Mouse (Mus musculus): ENCODE measurements at regions not wholly inside any gene's neighbourhood (a gene's known extent, or its start where the extent isn't known, plus 50 kb on each side); places are given as distances from the start of the nearest gene placed in this dataset.

GRCm38 (mm10) chr10:122564473-122564872, 114.1 kb upstream of the Ppm1h start:
- in situ Hi-C loops (cut with MboI; ENCODE audit: low sequenced_read_pairs in 2 of 2, unreplicated experiment in 2 of 2): loop anchor here in 1 of 2 experiments (25.0 kb wide), 1 partner anchor 523 kb away; the partner anchor contains the start of gene Mon2
- no peaks in the 10 kb centered on the region for H3K36me3 ChIP-seq (ENCODE audit: control insufficient read depth, insufficient read depth, low read length, poor library complexity, severe bottlenecking)
- no peak overlapping the region for H3K4me3 ChIP-seq (ENCODE audit: insufficient read depth in 1 of 2, low read depth in 1 of 2, low read length in 2 of 2, poor library complexity in 1 of 2, severe bottlenecking in 1 of 2)
- H3K27ac ChIP-seq (ENCODE audit: insufficient read depth, low read depth, low read length, poor library complexity, severe bottlenecking): no peak overlapping the region
- no peaks in the 10 kb centered on the region for H3K9me3 ChIP-seq (ENCODE audit: control insufficient read depth, insufficient read depth, low read depth, low read length)
- no peak overlapping the region for H3K9ac ChIP-seq (ENCODE audit: insufficient read depth, low read depth, low read length, poor library complexity, severe bottlenecking)
- DNase-seq (ENCODE audit: low read depth, low spot score): no peak
- TF ChIP-seq ZNF384 (IDR thresholded peaks at IDR 0.05; ENCODE audit: low read depth, low read length) (no peak), CHD2 (IDR thresholded peaks at IDR 0.05; ENCODE audit: low read depth, low read length) (no peak), ZC3H11A (IDR thresholded peaks at IDR 0.05; ENCODE audit: borderline replicate concordance, low read depth, low read length) (no peak), MAFK (IDR thresholded peaks at IDR 0.05; ENCODE audit: insufficient read depth, low read depth, low read length) (no peak), HCFC1 (IDR thresholded peaks at IDR 0.05; ENCODE audit: borderline replicate concordance, insufficient read depth, low read length) (no peak)
- no peaks in the 10 kb centered on the region for H3K4me1 ChIP-seq (ENCODE audit: control insufficient read depth in 2 of 2, insufficient read depth in 2 of 2, low read length in 2 of 2, poor library complexity in 1 of 2)

DNA sequence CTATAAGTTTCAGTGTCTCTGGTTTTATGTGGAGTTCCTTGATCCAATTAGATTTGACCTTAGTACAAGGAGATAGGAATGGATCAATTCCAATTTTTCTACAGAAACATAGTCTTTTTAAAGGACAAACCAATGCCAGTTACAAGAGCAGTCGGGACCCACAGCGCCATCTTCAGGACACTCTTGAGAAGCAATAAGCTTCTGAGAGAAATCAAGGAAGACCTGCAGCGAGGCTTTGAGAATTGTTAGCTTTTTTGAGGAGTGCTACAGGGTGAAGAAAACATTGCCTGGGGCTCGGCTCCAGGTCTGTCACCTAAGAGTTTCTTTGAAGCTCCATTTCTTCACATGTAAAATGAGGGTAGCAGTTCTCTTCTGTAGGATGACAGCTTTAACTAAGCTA, 112.0 kb upstream of the Ppm1h start:
- Histone ChIP-seq H3K4me3 (ENCODE audit: insufficient read depth in 1 of 2, low read depth in 1 of 2, low read length in 2 of 2, poor library complexity in 1 of 2, severe bottlenecking in 1 of 2) (no peak overlapping the region), H3K36me3 (ENCODE audit: control insufficient read depth, insufficient read depth, low read length, poor library complexity, severe bottlenecking) (no peaks in the 10 kb centered on the region), H3K9ac (ENCODE audit: insufficient read depth, low read depth, low read length, poor library complexity, severe bottlenecking) (no peak overlapping the region), H3K9me3 (ENCODE audit: control insufficient read depth, insufficient read depth, low read depth, low read length) (no peaks in the 10 kb centered on the region), H3K27ac (ENCODE audit: insufficient read depth, low read depth, low read length, poor library complexity, severe bottlenecking) (no peak overlapping the region), H3K4me1 (ENCODE audit: control insufficient read depth in 2 of 2, insufficient read depth in 2 of 2, low read length in 2 of 2, poor library complexity in 1 of 2) (no peaks in the 10 kb centered on the region)
- no peak for TF ChIP-seq CHD2 (IDR thresholded peaks at IDR 0.05; ENCODE audit: low read depth, low read length)
- no peak for TF ChIP-seq HCFC1 (IDR thresholded peaks at IDR 0.05; ENCODE audit: borderline replicate concordance, insufficient read depth, low read length)
- TF ChIP-seq ZC3H11A (IDR thresholded peaks at IDR 0.05; ENCODE audit: borderline replicate concordance, low read depth, low read length): no peak
- no peak for TF ChIP-seq ZNF384 (IDR thresholded peaks at IDR 0.05; ENCODE audit: low read depth, low read length)
- TF ChIP-seq MAFK (IDR thresholded peaks at IDR 0.05; ENCODE audit: insufficient read depth, low read depth, low read length): no peak
- in situ Hi-C loops (cut with MboI; ENCODE audit: low sequenced_read_pairs in 2 of 2, unreplicated experiment in 2 of 2): loop anchor here in 1 of 2 experiments (25.0 kb wide), 1 partner anchor 521 kb away; the partner anchor contains the start of gene Mon2
- peak; percentile 33 for DNase-seq (ENCODE audit: low read depth, low spot score)

GRCm38 (mm10) chr10:122569546-122570202, 108.9 kb upstream of the Ppm1h start:
- Histone ChIP-seq H3K9me3 (ENCODE audit: control insufficient read depth, insufficient read depth, low read depth, low read length) (no peaks in the 10 kb centered on the region), H3K9ac (ENCODE audit: insufficient read depth, low read depth, low read length, poor library complexity, severe bottlenecking) (no peak overlapping the region), H3K27ac (ENCODE audit: insufficient read depth, low read depth, low read length, poor library complexity, severe bottlenecking) (no peak overlapping the region), H3K4me1 (ENCODE audit: control insufficient read depth in 2 of 2, insufficient read depth in 2 of 2, low read length in 2 of 2, poor library complexity in 1 of 2) (no peaks in the 10 kb centered on the region), H3K36me3 (ENCODE audit: control insufficient read depth, insufficient read depth, low read length, poor library complexity, severe bottlenecking) (no peaks in the 10 kb centered on the region), H3K4me3 (ENCODE audit: insufficient read depth in 1 of 2, low read depth in 1 of 2, low read length in 2 of 2, poor library complexity in 1 of 2, severe bottlenecking in 1 of 2) (no peak overlapping the region)
- in situ Hi-C loops (cut with MboI; ENCODE audit: low sequenced_read_pairs in 2 of 2, unreplicated experiment in 2 of 2): loop anchor here in 1 of 2 experiments (25.0 kb wide), 1 partner anchor 518 kb away; the partner anchor contains the start of gene Mon2
- DNase-seq (ENCODE audit: low read depth, low spot score): no peak
- no peak for TF ChIP-seq ZC3H11A (IDR thresholded peaks at IDR 0.05; ENCODE audit: borderline replicate concordance, low read depth, low read length)
- TF ChIP-seq HCFC1 (IDR thresholded peaks at IDR 0.05; ENCODE audit: borderline replicate concordance, insufficient read depth, low read length): no peak
- no peak for TF ChIP-seq MAFK (IDR thresholded peaks at IDR 0.05; ENCODE audit: insufficient read depth, low read depth, low read length)
- no peak for TF ChIP-seq ZNF384 (IDR thresholded peaks at IDR 0.05; ENCODE audit: low read depth, low read length)
- no peak for TF ChIP-seq CHD2 (IDR thresholded peaks at IDR 0.05; ENCODE audit: low read depth, low read length)

- no peak overlapping the region for H3K4me3 ChIP-seq (ENCODE audit: insufficient read depth in 1 of 2, low read depth in 1 of 2, low read length in 2 of 2, poor library complexity in 1 of 2, severe bottlenecking in 1 of 2)
- H3K36me3 ChIP-seq (ENCODE audit: control insufficient read depth, insufficient read depth, low read length, poor library complexity, severe bottlenecking): no peaks in the 10 kb centered on the region
- in situ Hi-C loops (cut with MboI; ENCODE audit: low sequenced_read_pairs in 2 of 2, unreplicated experiment in 2 of 2): loop anchor here in 1 of 2 experiments (25.0 kb wide), 1 partner anchor 516 kb away; the partner anchor contains the start of gene Mon2
- no peaks in the 10 kb centered on the region for H3K9me3 ChIP-seq (ENCODE audit: control insufficient read depth, insufficient read depth, low read depth, low read length)
- no peak for DNase-seq (ENCODE audit: low read depth, low spot score)
- no peak overlapping the region for H3K27ac ChIP-seq (ENCODE audit: insufficient read depth, low read depth, low read length, poor library complexity, severe bottlenecking)
- no peak for TF ChIP-seq HCFC1 (IDR thresholded peaks at IDR 0.05; ENCODE audit: borderline replicate concordance, insufficient read depth, low read length)
- no peak for TF ChIP-seq MAFK (IDR thresholded peaks at IDR 0.05; ENCODE audit: insufficient read depth, low read depth, low read length)
- no peak for TF ChIP-seq ZNF384 (IDR thresholded peaks at IDR 0.05; ENCODE audit: low read depth, low read length)
- TF ChIP-seq CHD2 (IDR thresholded peaks at IDR 0.05; ENCODE audit: low read depth, low read length): no peak
- TF ChIP-seq ZC3H11A (IDR thresholded peaks at IDR 0.05; ENCODE audit: borderline replicate concordance, low read depth, low read length): no peak
- H3K4me1 ChIP-seq (ENCODE audit: control insufficient read depth in 2 of 2, insufficient read depth in 2 of 2, low read length in 2 of 2, poor library complexity in 1 of 2): no peaks in the 10 kb centered on the region
- no peak overlapping the region for H3K9ac ChIP-seq (ENCODE audit: insufficient read depth, low read depth, low read length, poor library complexity, severe bottlenecking)
Observed at GRCm38 (mm10) chr10:122570909-122571551, 107.5 kb upstream of the Ppm1h start.

Measured in ES-E14 (cell line).